Mouse (Mus musculus): ENCODE measurements around the gene Gstp2. TPM values are rescaled to one million over a fixed set of nuclear protein-coding genes. Genes with fewer than 3 reads are reported as not detected.
A peak's percentile ranks its signal among the peaks of the same experiment; 100 is the strongest.
"Not testable (repeated sequence)": the region's sequence is repeated elsewhere in the genome, so short reads cannot be mapped to it uniquely, and the experiment has no call there.

Gstp2 gene
- polyA plus RNA-seq, 1 experiment = 188 TPM

- no peak for DNase-seq (ENCODE audit: low read depth, low spot score)
- WGBS = 70% methylated on average over 5 of the region's 5 CpGs
Observed at GRCm38 (mm10) chr19:4052516-4053030, 6.8 kb upstream of the Gstp2 start.

GRCm38 (mm10) chr19:4051741-4052515 is 6.1 kb upstream of the Gstp2 start:
- no peak for DNase-seq (ENCODE audit: low read depth, low spot score)
- WGBS = 55% methylated on average over 10 of the region's 10 CpGs

GRCm38 (mm10) chr19:4051016-4051415 is 5.2 kb upstream of the Gstp2 start:
- WGBS = 97% methylated on average over 5 of the region's 5 CpGs
- no peak for DNase-seq (ENCODE audit: low read depth, low spot score)

GRCm38 (mm10) chr19:4049069-4049468 is 3.2 kb upstream of the Gstp2 start:
- not testable (repeated sequence) for DNase-seq (ENCODE audit: low read depth, low spot score)
- WGBS = 80% methylated on average over 5 of the region's 5 CpGs

- no peak for DNase-seq (ENCODE audit: low read depth, low spot score)
- WGBS = 19% methylated on average over 4 of the region's 4 CpGs
Observed at GRCm38 (mm10) chr19:4047859-4048258, 2.0 kb upstream of the Gstp2 start.

- WGBS = 32% methylated on average over 8 of the region's 8 CpGs
- peak; percentile 89 for DNase-seq (ENCODE audit: low read depth, low spot score)
Observed at GRCm38 (mm10) chr19:4046866-4047254, 1.0 kb upstream of the Gstp2 start.

GRCm38 (mm10) chr19:4044109-4044508 is 1.7 kb downstream of the Gstp2 start:
- 88% methylated on average over 5 of the region's 5 CpGs for WGBS

GRCm38 (mm10) chr19:4042124-4042523 is 3.7 kb downstream of the Gstp2 start:
- WGBS = 31% methylated on average over 14 of the region's 14 CpGs

More at GRCm38 (mm10) chr19:4044109-4044508, 1.7 kb downstream of the Gstp2 start:
- DNase-seq (ENCODE audit: low read depth, low spot score) = not testable (repeated sequence)

GRCm38 (mm10) chr19:4041500-4041899 is 4.3 kb downstream of the Gstp2 start:
- DNase-seq (ENCODE audit: low read depth, low spot score) = not testable (repeated sequence)
- WGBS = 93% methylated on average over 4 of the region's 4 CpGs

More at GRCm38 (mm10) chr19:4042124-4042523, 3.7 kb downstream of the Gstp2 start:
- DNase-seq (ENCODE audit: low read depth, low spot score) = no peak

- WGBS = 90% methylated on average over 5 of the region's 5 CpGs
Observed at GRCm38 (mm10) chr19:4040941-4041340, 4.9 kb downstream of the Gstp2 start.

GRCm38 (mm10) chr19:4037788-4038232 is 8.0 kb downstream of the Gstp2 start, which contains the start of gene Gstp1:
TSS of gene Gstp1 (minus strand) at chr19:4037985.
- WGBS = 2% methylated on average over 26 of the region's 26 CpGs
- DNase-seq (ENCODE audit: low read depth, low spot score) = no peak

More at GRCm38 (mm10) chr19:4040941-4041340, 4.9 kb downstream of the Gstp2 start:
- DNase-seq (ENCODE audit: low read depth, low spot score) = not testable (repeated sequence)

- 12% methylated on average over 8 of the region's 8 CpGs for WGBS
- not testable (repeated sequence) for DNase-seq (ENCODE audit: low read depth, low spot score)
Observed at GRCm38 (mm10) chr19:4037154-4037787, 8.6 kb downstream of the Gstp2 start.

GRCm38 (mm10) chr19:4036327-4037045 is 9.3 kb downstream of the Gstp2 start:
- DNase-seq (ENCODE audit: low read depth, low spot score) = no peak
- 27% methylated on average over 12 of the region's 12 CpGs for WGBS

- no peak for DNase-seq (ENCODE audit: low read depth, low spot score)
- WGBS = 31% methylated on average over 5 of the region's 5 CpGs
Observed at GRCm38 (mm10) chr19:4033742-4034141, 12.1 kb downstream of the Gstp2 start.

- WGBS = 21% methylated on average over 3 of the region's 3 CpGs
- no peak for DNase-seq (ENCODE audit: low read depth, low spot score)
Observed at GRCm38 (mm10) chr19:4033298-4033697, 12.5 kb downstream of the Gstp2 start.

- 77% methylated on average over 7 of the region's 7 CpGs for WGBS
- DNase-seq (ENCODE audit: low read depth, low spot score) = no peak
Observed at GRCm38 (mm10) chr19:4032668-4033067, 13.2 kb downstream of the Gstp2 start.

- no peak for DNase-seq (ENCODE audit: low read depth, low spot score)
Observed at GRCm38 (mm10) chr19:4027576-4027975, 18.2 kb downstream of the Gstp2 start.

GRCm38 (mm10) chr19:4023185-4023584 is 22.6 kb downstream of the Gstp2 start:
- no peak for DNase-seq (ENCODE audit: low read depth, low spot score)
- WGBS = 52% methylated on average over 7 of the region's 7 CpGs

- WGBS = 11% methylated on average over 18 of the region's 18 CpGs
- DNase-seq (ENCODE audit: low read depth, low spot score) = peak; percentile 95
Observed at GRCm38 (mm10) chr19:4018743-4019583, 26.9 kb downstream of the Gstp2 start.

All from large intestine, adult 2 months (tissue).